Mouse (Mus musculus) cerebellum, adult (tissue): ENCODE results near the gene Clec12b.
A peak's percentile ranks its signal among the peaks of the same experiment; 100 is the strongest.

Source experiments
- ATAC-seq: cut with Nextera tagmentation; 2 replicates; pipeline ENCODE4 v1.9.2; 2017; ENCODE audit warnings: mild to moderate bottlenecking, moderate library complexity, mixed read lengths; ENCODE audit not compliant: insufficient number of reproducible peaks, low FRiP score, low TSS enrichment

Gene Clec12b

DNA sequence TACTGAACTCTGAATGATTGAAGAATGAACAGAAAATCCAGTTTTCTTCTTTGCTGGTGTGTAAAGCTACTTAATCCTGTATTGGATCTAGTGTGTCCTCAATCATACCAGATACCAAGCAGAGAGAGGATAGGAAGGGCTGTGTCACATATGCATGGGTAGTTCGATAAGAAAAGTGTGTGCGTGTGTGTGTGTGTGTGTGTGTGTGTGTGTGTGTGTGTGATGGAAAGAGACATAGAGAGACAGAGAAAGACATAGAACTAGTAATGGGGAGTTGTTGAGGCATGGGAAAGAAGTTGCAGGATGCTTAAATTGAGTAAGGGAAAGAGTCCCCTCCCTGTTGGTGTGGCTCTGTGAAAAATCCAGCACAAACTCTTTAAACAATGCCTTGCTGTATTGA, at the start of gene Clec12b:
Clec12b (minus strand) TSS at position 101 of the 400 bp plus-strand sequence.
- no peak for ATAC-seq

GRCm38 (mm10) chr6:129434239-129434638, 48.6 kb upstream of the Clec12b start:
- ATAC-seq: no peak

DNA sequence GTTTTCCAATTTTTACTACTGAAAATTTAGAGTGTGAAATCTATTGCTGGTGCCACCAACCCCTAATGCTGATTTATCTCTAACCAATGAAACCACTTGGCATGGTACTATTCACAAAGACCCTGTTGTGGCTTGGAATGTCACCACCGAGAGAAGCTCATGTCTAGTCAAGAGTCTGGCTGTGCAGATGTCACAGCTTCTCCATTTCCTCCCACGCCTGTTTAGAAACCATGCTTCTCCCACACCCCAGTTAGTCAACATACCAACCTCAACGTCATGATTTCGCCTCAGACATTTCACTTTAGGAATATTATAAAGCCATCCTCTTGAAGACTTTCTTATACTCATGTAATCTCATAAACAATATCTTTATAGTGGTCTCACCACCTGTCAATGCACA, 41.6 kb upstream of the Clec12b start:
- no peak for ATAC-seq

GRCm38 (mm10) chr6:129425812-129426211, 40.1 kb upstream of the Clec12b start:
- no peak for ATAC-seq

GRCm38 (mm10) chr6:129425217-129425616, 39.5 kb upstream of the Clec12b start:
- ATAC-seq: no peak

DNA sequence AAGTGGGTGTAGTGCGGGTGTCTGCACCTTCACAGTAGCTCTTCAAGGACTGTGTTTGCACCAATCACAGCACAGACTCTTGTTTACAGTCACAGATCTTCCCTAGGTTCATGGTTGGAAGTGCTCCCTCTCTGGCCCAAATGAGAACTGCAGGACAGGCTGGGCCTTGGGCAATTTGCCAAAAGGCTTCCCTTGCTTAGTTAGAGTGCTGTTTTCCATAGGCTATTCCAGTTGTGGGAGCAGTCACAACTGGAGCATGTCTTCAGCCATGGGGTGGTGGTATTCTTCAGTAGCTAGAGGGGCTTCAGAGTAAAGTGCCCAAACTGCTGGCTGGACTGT, 38.0 kb upstream of the Clec12b start:
- ATAC-seq: peak; percentile 73

- 0 out of 2 replicates have a peak, but pooled peaks have one; percentile 20 for ATAC-seq
Measured at GRCm38 (mm10) chr6:129423040-129423733, 37.5 kb upstream of the Clec12b start.

DNA sequence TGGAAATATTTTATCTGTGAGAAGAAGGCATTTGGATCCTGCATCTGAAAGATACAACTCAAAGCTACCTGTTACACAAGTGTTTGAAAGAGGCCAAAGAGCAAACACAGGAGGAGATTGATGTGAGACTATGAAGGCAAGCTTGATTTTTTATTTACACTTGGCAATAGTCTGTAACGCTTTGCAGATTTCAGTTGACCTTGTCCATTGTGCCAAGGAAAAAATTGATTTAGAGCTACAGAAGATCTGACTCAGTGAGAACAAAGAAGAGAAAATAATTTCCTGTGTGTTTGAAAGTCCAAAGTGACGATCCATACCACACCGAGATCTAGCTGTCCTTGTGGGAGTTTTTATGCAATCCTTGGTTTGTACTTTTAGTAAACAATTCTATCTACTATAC, 36.6 kb upstream of the Clec12b start:
- no peak for ATAC-seq

DNA sequence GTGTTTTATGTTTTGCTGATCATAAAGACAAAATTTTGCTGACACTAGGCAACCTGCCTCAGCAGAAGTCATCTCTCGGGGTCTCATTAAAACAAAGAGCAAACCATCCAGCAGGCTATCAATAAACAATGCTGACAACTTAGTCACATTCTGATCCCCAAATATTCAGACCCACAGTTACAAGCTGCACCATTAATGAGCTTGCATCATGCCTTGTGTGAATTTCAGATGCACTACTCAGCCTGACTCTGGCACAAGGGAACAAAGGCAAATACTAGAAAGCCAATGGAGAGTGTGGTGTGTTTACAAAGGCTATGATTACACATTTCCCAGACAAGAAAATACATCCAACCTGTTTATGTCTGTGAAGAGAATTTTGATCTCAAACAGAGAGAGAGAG, 28.5 kb upstream of the Clec12b start:
- no peak for ATAC-seq

- no peak for ATAC-seq
Measured at GRCm38 (mm10) chr6:129408562-129408961, 22.9 kb upstream of the Clec12b start, which contains the start of gene Clec9a. Clec9a (plus strand) TSS chr6:129408862.

- no peak for ATAC-seq
Measured at GRCm38 (mm10) chr6:129407324-129407723, 21.6 kb upstream of the Clec12b start.

DNA sequence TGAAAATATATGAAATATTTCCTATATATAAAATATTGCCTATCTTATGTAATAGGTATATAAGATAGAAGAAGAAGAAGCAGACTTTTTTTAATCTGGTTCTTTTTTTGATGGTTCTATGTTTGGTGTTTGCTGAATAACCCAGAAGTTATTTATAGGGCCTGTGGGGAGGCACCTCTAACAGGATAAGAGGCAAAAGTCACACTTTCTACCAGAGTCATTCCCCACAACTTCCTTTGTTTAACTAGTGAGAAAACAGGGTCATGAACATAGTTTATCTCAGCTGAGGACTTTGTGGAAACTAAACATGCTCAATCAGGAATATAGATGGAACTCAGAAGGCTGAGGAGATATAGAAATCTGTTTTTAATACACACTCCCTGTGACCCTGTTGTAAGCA, 20.3 kb upstream of the Clec12b start:
- ATAC-seq: no peak

DNA sequence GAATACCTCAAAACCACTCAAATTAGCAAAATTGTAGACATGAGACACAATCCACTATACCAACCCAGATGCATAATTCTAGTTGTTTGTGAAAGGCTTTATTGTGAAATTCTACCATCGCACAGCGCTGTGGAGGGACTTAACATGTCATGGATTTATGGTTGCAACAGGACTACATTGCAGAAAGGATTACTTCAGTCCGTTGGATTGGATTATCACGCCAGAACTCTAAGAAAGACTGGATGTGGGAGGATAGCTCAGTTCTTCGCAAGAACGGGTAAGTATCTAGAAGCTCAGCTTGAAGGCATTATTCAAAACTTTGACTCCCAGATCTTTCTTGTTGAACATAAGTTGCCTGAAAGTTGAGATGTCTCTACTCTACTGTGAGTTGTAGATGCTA, 17.7 kb upstream of the Clec12b start:
- no peak for ATAC-seq

DNA sequence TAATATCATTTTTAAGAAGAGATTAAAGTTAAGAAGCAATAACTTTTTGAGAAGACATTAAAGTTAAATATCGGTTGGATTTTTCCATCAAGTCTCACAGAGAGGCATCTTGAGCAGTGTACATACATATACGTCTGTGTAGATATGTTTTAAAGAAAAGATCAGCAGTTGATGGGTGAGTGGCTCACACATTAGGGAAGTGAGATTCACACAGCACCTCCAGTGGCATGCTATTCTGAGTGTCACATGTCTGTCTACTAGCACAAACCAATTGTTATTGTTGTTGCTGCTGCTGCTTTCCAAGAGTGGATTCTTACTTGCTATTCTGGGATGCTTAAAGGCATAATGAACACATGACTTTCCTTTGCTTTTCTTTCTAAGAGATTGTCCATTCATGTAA, 16.7 kb upstream of the Clec12b start:
- no peak for ATAC-seq

DNA sequence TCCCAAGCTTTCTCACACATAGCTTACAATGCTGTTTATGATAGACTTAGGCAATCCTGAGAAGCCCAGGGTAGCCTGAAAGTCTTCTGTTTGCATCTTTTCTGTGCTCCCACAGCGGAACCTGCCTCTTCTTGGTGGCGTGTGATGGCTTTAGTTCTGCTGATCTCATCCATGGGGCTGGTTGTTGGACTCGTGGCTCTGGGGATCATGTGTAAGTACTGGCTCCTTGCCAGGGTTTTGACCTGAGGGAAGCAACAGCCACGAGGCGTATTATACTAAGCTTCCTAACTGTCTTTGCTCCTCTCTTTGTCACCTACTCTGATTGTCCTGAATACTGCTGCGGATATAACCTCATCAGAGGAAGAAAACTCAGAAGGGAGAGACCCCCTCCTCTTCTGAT, 14.3 kb upstream of the Clec12b start:
- no peak for ATAC-seq

DNA sequence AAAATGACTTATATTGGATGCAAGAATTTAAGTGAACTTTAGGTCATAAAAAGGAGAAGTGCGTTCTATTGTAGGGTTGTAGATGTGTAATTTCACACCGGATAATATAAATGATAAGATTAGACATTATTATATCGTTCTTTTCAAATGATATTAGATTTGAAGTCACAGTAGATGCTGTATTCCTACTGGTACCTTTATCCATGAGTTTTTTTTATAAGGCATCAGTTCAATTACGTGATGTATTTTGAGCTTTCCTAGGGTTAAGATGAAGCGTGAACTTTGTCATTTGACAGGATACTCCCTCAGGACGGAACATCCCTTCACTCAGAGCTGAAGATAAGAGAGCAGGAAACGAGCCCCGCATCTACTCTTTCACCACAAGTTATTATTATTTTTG, 11.3 kb upstream of the Clec12b start, which contains the start of gene Clec1b:
Clec1b (plus strand) TSS at position 301 of the 400 bp plus-strand sequence.
- ATAC-seq: no peak

- no peak for ATAC-seq
Measured at GRCm38 (mm10) chr6:129393732-129394131, 8.1 kb upstream of the Clec12b start.

- ATAC-seq: no peak
Measured at GRCm38 (mm10) chr6:129393087-129393720, 7.5 kb upstream of the Clec12b start.

DNA sequence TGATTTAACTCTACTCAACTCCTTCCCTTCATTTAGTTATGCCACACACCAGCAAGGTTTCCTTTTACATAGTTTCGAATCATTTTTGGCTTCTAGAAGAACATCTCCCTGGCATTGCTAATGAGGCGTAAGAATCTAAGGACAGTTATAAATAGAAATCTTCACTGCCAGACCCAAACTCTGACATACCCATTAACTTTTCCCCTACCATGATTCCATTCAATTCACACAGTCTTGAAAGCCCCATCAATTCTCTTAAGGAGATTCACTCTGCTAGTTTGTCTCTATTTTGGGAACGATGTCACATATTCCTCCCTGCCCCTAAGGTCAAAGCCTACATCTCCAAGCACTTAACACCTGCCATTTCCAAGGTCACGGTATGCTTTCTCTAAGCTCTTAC, 674 bp downstream of the Clec12b start:
- ATAC-seq: no peak

GRCm38 (mm10) chr6:129383466-129383865, 2.2 kb downstream of the Clec12b start:
- ATAC-seq: no peak

GRCm38 (mm10) chr6:129381736-129382135, 3.9 kb downstream of the Clec12b start:
- no peak for ATAC-seq

- ATAC-seq: no peak
Measured at GRCm38 (mm10) chr6:129380454-129380853, 5.2 kb downstream of the Clec12b start.
